Comparison of ENCODE assay signal across 7 mouse cellular contexts in genomic region chr12:113073420-113074328, GRCm38 (mm10). TPM values are rescaled to one million over a fixed set of nuclear protein-coding genes. Genes with fewer than 3 reads are reported as not detected.
DNase-seq lines count a peak whose midpoint lies in the region; ATAC-seq and TF ChIP-seq lines count a peak whose summit lies in the region.

No protein-coding gene starts in this region.

- TF ChIP-seq POLR2A in bone marrow macrophage, adult 2 months (IDR thresholded peaks at IDR 0.05; ENCODE audit: borderline replicate concordance, low read depth, low read length): no peak

- peaks cover 36% of the 10 kb centered on the region for H3K36me3 ChIP-seq in forebrain, embryonic 12.5 days (replicated peaks)
- peaks cover 35% of the 10 kb centered on the region for H3K36me3 ChIP-seq in kidney, embryonic 15.5 days
- peaks cover 15% of the 10 kb centered on the region for H3K36me3 ChIP-seq in stomach, embryonic 16.5 days (ENCODE audit: control insufficient read depth, insufficient read depth, low read length)

- no peaks in the 10 kb centered on the region for H3K9me3 ChIP-seq in forebrain, embryonic 12.5 days
- no peaks in the 10 kb centered on the region for H3K9me3 ChIP-seq in kidney, embryonic 15.5 days (replicated peaks)
- no peaks in the 10 kb centered on the region for H3K9me3 ChIP-seq in stomach, embryonic 16.5 days (replicated peaks; ENCODE audit: control insufficient read depth, low read length)

- DNase-seq in urinary bladder, postnatal 14 days (ENCODE audit: low spot score): peak; percentile 22
- DNase-seq in urinary bladder, postnatal 4 days (ENCODE audit: low spot score in 2 of 2): no peak
- peak; percentile 10 for DNase-seq in mesoderm, embryonic 11.5 days (ENCODE audit: low read depth, low spot score)

- H3K9ac ChIP-seq in forebrain, embryonic 12.5 days: peak overlapping the region; percentile 69
- peak overlapping the region; percentile 55 for H3K9ac ChIP-seq in kidney, embryonic 15.5 days
- H3K9ac ChIP-seq in stomach, embryonic 16.5 days (ENCODE audit: low read length): peak overlapping the region; percentile 79

- WGBS in forebrain, embryonic 12.5 days: 12% methylated on average over 15 of the region's 15 CpGs
- 7% methylated on average over 15 of the region's 15 CpGs for WGBS in kidney, embryonic 15.5 days
- WGBS in stomach, embryonic 16.5 days: 9% methylated on average over 15 of the region's 15 CpGs

- H3K27me3 ChIP-seq in forebrain, embryonic 12.5 days: no peaks in the 10 kb centered on the region
- H3K27me3 ChIP-seq in kidney, embryonic 15.5 days: no peaks in the 10 kb centered on the region
- H3K27me3 ChIP-seq in stomach, embryonic 16.5 days (ENCODE audit: control insufficient read depth, insufficient read depth, low read length): no peaks in the 10 kb centered on the region

- TF ChIP-seq CTCF in bone marrow macrophage, adult 2 months (IDR thresholded peaks at IDR 0.05; ENCODE audit: low read depth, low read length): no peak

- H3K4me1 ChIP-seq in bone marrow macrophage, adult 2 months (ENCODE audit: control insufficient read depth, insufficient read depth, low read length): peaks cover 7% of the 10 kb centered on the region
- H3K4me1 ChIP-seq in forebrain, embryonic 12.5 days: peaks cover 21% of the 10 kb centered on the region
- H3K4me1 ChIP-seq in kidney, embryonic 15.5 days: peaks cover 21% of the 10 kb centered on the region
- H3K4me1 ChIP-seq in stomach, embryonic 16.5 days (ENCODE audit: control insufficient read depth, insufficient read depth, low read length): peaks cover 21% of the 10 kb centered on the region

- H3K4me3 ChIP-seq in bone marrow macrophage, adult 2 months (ENCODE audit: insufficient read depth, low read length): peak overlapping the region; percentile 19; the same call in 1 of the 2 replicates
- H3K4me3 ChIP-seq in forebrain, embryonic 12.5 days (replicated peaks): peak overlapping the region; percentile 49
- peak overlapping the region; percentile 51 for H3K4me3 ChIP-seq in kidney, embryonic 15.5 days (replicated peaks)
- H3K4me3 ChIP-seq in stomach, embryonic 16.5 days (replicated peaks; ENCODE audit: low read length): peak overlapping the region; percentile 56

- H3K4me2 ChIP-seq in forebrain, embryonic 12.5 days: peak overlapping the region; percentile 92
- H3K4me2 ChIP-seq in kidney, embryonic 15.5 days: peak overlapping the region; percentile 94
- peak overlapping the region; percentile 96 for H3K4me2 ChIP-seq in stomach, embryonic 16.5 days (ENCODE audit: low read depth, low read length)

- H3K27ac ChIP-seq in bone marrow macrophage, adult 2 months (ENCODE audit: insufficient read depth, low read depth, low read length): peak overlapping the region; percentile 22; the same call in 1 of the 2 replicates
- peak overlapping the region; percentile 93 for H3K27ac ChIP-seq in forebrain, embryonic 12.5 days
- peak overlapping the region; percentile 94 for H3K27ac ChIP-seq in kidney, embryonic 15.5 days
- peak overlapping the region; percentile 91 for H3K27ac ChIP-seq in stomach, embryonic 16.5 days (ENCODE audit: low read length)

- peak; percentile 45 for ATAC-seq in forebrain, embryonic 12.5 days (ENCODE audit: low FRiP score)
- ATAC-seq in kidney, embryonic 15.5 days (replicated peaks; ENCODE audit: low FRiP score): peak; percentile 34
- peak; percentile 51; the same call in 1 of the 2 replicates for ATAC-seq in stomach, embryonic 16.5 days (ENCODE audit: insufficient read depth, low FRiP score)

RNA-seq across cellular contexts. Expression of gene Tex22, which starts 0.6 kb away (rescaled TPM):
- not detected in 2 replicates for polyA plus RNA-seq in bone marrow macrophage, adult 2 months (2012; ENCODE audit: insufficient read depth, insufficient read length, missing spikeins)
- polyA plus RNA-seq in forebrain, embryonic 12.5 days (2016; fragmentation: Nextera tagmentation; extraction: Ambion mirVana): 0.26 TPM in 1 of 2 replicates, not detected in the other
- 0.80 TPM in 1 of 2 replicates, not detected in the other for polyA plus RNA-seq in kidney, embryonic 15.5 days (2015; fragmentation: Nextera tagmentation; extraction: Ambion mirVana)
- polyA plus RNA-seq in stomach, embryonic 16.5 days (2015; fragmentation: Nextera tagmentation; extraction: Ambion mirVana): not detected in 2 replicates

RNA-seq across cellular contexts. Expression of gene Mta1, which starts 24.4 kb away (rescaled TPM):
- polyA plus RNA-seq in bone marrow macrophage, adult 2 months (2012; ENCODE audit: insufficient read depth, insufficient read length, missing spikeins): 38.9 and 43.0 TPM in 2 replicates
- 22.2 and 22.7 TPM in 2 replicates for polyA plus RNA-seq in forebrain, embryonic 12.5 days (2016; fragmentation: Nextera tagmentation; extraction: Ambion mirVana)
- 16.0 and 16.3 TPM in 2 replicates for polyA plus RNA-seq in kidney, embryonic 15.5 days (2015; fragmentation: Nextera tagmentation; extraction: Ambion mirVana)
- polyA plus RNA-seq in stomach, embryonic 16.5 days (2015; fragmentation: Nextera tagmentation; extraction: Ambion mirVana): 8.9 and 10.8 TPM in 2 replicates

RNA-seq across cellular contexts. Expression of gene Pacs2, which starts 59.4 kb away (rescaled TPM):
- 53.4 and 62.2 TPM in 2 replicates for polyA plus RNA-seq in bone marrow macrophage, adult 2 months (2012; ENCODE audit: insufficient read depth, insufficient read length, missing spikeins)
- polyA plus RNA-seq in forebrain, embryonic 12.5 days (2016; fragmentation: Nextera tagmentation; extraction: Ambion mirVana): 26.3 and 27.6 TPM in 2 replicates
- polyA plus RNA-seq in kidney, embryonic 15.5 days (2015; fragmentation: Nextera tagmentation; extraction: Ambion mirVana): 12.6 and 14.3 TPM in 2 replicates
- 9.7 and 11.2 TPM in 2 replicates for polyA plus RNA-seq in stomach, embryonic 16.5 days (2015; fragmentation: Nextera tagmentation; extraction: Ambion mirVana)

Comparison
In these comparisons a context has a peak if more than half of its experiments do, and no peak if none do; other contexts are left out.
1. DNase-seq: peak in urinary bladder, postnatal 14 days (single experiment) and mesoderm, embryonic 11.5 days (single experiment); none in urinary bladder, postnatal 4 days (0 of 2).
2. H3K27ac ChIP-seq: peak in every context shown above with its lines; median percentile 94 in kidney, embryonic 15.5 days; 93 in forebrain, embryonic 12.5 days; 91 in stomach, embryonic 16.5 days; 22 in bone marrow macrophage, adult 2 months.
3. Peak in every context shown above with its lines, with median percentiles within 50 percentile points of each other: H3K4me3 ChIP-seq, ATAC-seq, H3K4me2 ChIP-seq and H3K9ac ChIP-seq.